Mouse (Mus musculus): ENCODE results near the gene Fam208b.
A peak's percentile ranks its signal among the peaks of the same experiment; 100 is the strongest.

Fam208b gene

DNA sequence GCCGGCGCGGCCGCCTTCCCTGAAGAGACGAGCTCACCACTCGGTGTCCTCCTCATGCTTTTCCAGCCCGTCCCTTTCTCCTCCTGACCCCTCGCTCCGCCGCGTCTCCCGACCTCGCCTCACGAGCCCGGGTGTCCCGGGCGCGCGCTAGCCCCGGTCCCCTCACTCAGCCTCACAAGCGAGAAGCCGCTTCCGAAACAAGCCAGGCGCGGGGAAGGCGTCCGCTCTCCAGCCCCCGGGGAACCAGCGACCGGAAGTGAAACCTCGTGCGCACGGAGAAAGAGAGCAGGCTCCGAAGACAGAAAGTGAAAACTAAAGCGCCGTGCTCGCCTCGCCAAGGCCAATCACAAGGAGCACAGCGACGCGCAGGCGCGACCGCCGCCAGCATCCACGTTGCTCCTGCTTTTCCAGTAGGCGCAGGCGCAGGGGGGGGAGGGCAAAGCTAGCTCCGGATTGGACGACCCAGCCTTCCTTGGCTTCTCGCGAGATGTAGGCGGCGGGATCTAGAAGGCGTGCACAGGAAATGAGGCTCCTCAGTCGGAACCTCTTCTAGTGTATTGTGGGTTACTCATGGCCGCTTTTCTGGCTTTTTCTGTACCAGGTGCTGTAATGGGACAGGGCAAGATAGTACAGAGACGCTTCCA lies at the start of gene Fam208b:
Gene Fam208b (minus strand): TSS at position 314 of the 644 bp plus-strand sequence.
- DNase-seq (ENCODE audit: inconsistent ontology term): peak; percentile 100

DNA sequence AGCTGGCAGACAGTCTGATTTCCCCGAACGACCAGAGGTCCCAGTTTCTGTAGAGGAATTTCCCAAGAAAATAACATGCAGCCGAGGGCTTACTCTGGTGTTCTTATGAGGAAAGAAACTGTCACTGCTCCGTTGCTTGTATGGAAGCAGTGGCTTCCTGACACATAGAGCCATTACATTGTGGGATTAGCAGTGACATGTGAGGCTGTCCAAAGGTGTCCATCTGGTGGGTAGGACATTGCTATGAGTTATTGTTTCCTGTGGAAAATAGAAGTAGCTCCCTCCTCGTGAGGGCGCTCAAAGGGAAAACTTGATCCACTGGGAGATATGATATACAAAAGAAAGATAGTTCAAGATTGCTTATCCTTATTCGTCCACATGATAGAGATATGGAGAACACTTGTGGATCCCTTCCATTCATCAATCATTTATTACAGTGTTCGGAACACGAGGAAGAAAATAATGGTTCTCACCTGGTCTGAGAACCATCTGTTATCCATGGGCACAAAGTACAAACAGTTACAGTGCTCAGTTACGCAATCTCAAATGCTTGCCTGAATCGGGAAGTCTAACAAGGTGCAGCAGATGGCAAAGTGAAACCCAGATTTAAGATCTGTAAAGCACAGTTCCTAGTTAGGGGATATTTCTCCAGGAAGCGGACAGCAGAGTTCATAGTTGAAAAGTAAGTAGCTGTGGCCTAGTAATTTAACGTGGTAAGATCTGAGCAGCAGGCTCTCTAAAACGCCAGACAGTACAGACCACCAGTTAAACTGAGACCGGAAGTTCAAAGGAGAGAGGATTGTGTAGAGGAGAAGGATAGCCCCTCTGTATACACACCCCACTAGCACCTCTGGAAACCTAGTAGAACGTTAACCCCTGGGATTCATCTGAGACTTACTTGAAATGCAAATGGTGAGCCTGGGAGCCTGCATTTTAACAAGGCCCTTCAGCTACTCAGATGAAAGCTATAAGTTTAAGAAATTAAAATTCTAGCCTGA lies 48.6 kb upstream of the Fam208b start:
- DNase-seq (ENCODE audit: inconsistent ontology term): no peak

GRCm38 (mm10) chr13:3654432-3654831 lies 43.5 kb upstream of the Fam208b start:
- no peak for DNase-seq (ENCODE audit: inconsistent ontology term)

DNA sequence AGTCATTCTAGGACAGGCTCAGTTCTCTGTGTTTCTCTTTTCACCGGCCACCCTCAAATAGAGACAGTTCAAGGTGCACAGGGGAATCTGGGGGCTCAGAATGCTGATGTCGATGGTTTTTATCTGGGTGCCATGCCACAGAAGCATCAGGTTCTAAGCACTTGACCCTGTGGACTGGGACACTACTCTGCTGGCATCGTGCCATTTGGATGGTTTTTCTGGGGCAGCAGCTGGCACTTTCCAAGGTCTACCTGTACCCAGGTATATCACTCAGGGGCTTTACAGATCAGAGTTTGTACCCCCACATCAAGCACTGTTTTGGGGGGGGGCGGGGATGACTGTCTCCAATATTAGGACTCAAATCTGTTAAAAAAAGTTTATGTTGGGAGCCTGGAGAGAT lies 39.7 kb upstream of the Fam208b start:
- no peak for DNase-seq (ENCODE audit: inconsistent ontology term)

GRCm38 (mm10) chr13:3646566-3646965 lies 35.7 kb upstream of the Fam208b start:
- DNase-seq (ENCODE audit: inconsistent ontology term): no peak

GRCm38 (mm10) chr13:3645919-3646318 lies 35.0 kb upstream of the Fam208b start:
- DNase-seq (ENCODE audit: inconsistent ontology term): no peak

GRCm38 (mm10) chr13:3644871-3645270 lies 34.0 kb upstream of the Fam208b start:
- no peak for DNase-seq (ENCODE audit: inconsistent ontology term)

DNA sequence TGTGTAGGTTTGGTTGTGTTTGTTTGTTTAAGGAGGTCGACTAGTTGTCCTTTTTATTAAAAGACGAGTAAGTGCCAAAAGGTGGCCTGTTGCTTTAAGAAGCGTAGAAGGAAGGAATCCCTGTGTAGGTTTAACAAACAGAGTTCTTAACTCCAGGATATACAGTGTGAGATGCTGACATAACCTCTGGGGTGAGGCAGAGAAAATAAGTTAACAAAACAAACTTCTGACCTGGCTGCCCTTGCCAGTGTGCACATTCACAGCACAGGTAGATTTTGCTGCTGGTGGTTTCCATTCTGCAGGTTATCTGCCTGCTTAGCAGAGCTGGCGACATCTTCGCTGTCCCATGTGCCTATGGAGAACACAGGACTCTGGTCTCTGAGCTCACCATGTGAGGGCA lies 31.6 kb upstream of the Fam208b start:
- DNase-seq (ENCODE audit: inconsistent ontology term): no peak

- DNase-seq (ENCODE audit: inconsistent ontology term): no peak
Observed at GRCm38 (mm10) chr13:3642049-3642448, 31.1 kb upstream of the Fam208b start.

DNA sequence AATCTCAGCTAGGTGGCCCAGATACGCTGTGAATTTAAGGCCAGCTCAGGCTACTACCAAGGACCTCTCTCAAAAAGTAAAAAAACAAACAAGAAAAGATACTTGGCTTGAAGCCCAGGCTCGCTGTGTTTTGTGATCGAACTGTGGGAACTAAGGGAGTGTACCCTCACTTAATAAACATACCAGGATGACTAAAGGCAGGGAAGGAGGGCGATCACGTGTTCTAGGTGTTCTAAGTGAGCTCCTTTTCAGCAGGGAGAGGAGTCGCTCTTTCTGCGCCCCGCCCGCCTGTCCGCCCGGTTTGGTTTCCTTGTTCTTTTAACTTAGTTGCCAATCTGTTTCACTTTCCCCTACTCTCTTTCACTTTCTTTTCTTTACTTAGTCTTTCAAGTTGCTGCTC lies 25.9 kb upstream of the Fam208b start:
- no peak for DNase-seq (ENCODE audit: inconsistent ontology term)

DNA sequence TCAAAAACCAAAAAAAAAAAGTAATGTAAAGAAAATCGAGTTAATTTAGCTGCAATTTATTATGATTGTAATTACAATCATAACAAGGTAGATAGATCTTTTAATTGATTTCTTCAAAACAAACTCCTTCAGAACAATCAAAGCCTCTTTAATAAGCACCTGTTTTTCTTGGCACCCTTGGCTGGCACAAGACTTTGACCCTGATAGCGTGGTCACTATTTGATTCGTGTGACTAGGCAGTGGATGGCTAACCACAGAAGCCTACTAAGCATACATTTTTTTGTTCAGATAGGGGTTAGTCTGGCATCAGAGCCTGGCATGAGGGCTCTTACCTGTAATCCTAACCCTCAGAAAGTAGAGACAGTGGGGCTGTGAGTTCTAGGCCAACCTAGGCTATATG lies 24.2 kb upstream of the Fam208b start:
- DNase-seq (ENCODE audit: inconsistent ontology term): no peak

- DNase-seq (ENCODE audit: inconsistent ontology term): peak; percentile 92
Observed at GRCm38 (mm10) chr13:3633895-3634811, 23.2 kb upstream of the Fam208b start, which contains the start of gene Asb13. Gene Asb13 (plus strand): TSS chr13:3634032.

DNA sequence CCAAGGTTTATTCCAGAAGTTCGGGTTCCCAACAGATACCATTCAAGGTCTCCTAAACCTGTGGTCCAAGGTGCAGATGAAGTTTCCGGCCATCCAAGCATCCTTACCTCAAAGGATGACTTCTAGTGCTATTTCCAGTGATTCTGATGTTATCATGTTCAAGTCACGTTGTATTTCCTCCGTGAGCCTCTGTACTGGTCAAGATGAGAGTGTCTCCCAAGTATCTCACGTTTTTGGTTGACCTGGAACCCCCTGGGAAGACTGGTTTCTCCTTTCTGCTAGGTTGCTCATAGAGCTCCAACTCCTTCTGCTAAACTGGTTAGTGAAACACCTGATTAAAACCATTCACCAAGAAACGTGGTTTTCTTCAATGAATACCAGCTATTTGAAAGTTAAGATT lies 22.2 kb upstream of the Fam208b start:
- no peak for DNase-seq (ENCODE audit: inconsistent ontology term)

DNA sequence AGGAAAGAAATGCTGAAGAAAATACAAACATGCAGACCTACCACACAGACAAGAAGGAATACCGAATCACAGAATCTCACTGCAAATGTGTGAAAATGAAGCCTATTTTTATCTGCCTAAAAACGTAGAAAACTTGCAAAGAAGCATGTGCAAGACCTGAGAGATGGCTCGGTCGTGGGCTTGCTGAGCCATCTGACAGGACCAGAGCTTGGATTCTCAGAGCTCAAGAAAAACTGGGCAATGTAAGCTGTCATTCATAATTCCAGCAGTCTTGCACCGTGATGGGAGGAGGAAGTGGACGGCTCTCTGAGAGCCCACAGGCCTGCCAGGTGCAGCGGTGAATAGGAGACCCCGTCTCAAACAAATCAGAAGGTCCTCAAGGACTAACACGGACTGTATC lies 21.6 kb upstream of the Fam208b start:
- DNase-seq (ENCODE audit: inconsistent ontology term): no peak

- DNase-seq (ENCODE audit: inconsistent ontology term): no peak
Observed at GRCm38 (mm10) chr13:3628102-3628501, 17.2 kb upstream of the Fam208b start.

- no peak for DNase-seq (ENCODE audit: inconsistent ontology term)
Observed at GRCm38 (mm10) chr13:3627139-3627538, 16.2 kb upstream of the Fam208b start.

GRCm38 (mm10) chr13:3610118-3610794 lies 652 bp downstream of the Fam208b start:
- DNase-seq (ENCODE audit: inconsistent ontology term): no peak

- peak; percentile 50 for DNase-seq (ENCODE audit: inconsistent ontology term)
Observed at GRCm38 (mm10) chr13:3609780-3610117, 1.2 kb downstream of the Fam208b start.

- no peak for DNase-seq (ENCODE audit: inconsistent ontology term)
Observed at GRCm38 (mm10) chr13:3596232-3596631, 14.7 kb downstream of the Fam208b start.

GRCm38 (mm10) chr13:3594311-3594710 lies 16.6 kb downstream of the Fam208b start:
- DNase-seq (ENCODE audit: inconsistent ontology term): no peak

GRCm38 (mm10) chr13:3590789-3591188 lies 20.1 kb downstream of the Fam208b start:
- no peak for DNase-seq (ENCODE audit: inconsistent ontology term)

Data from Muller cell, postnatal 12 days (primary cell).